Mouse (Mus musculus) liver, embryonic 11.5 days (tissue): ENCODE data around the gene Zbtb44. TPM values are rescaled to one million over a fixed set of nuclear protein-coding genes. Genes with fewer than 3 reads are reported as not detected.

Source experiments
- ATAC-seq: fragments of 200-750 bp; cut with Nextera tagmentation; replicated peaks from 2 replicates; pipeline ENCODE4 v1.8.0; 2017; ENCODE audit warnings: moderate number of reproducible peaks, mild to moderate bottlenecking, moderate TSS enrichment, moderate library complexity; ENCODE audit not compliant: low FRiP score
- DNase-seq: peaks from one replicate; pipeline ENCODE4 v3.0.0-alpha.2; 2017; ENCODE audit warnings: low spot score
- H3K27ac ChIP-seq: fragments of 300-500 bp; sonication (generic); 2 replicates; pipeline ENCODE4 v1.5.1; 2014; ENCODE audit warnings: mild to moderate bottlenecking, low read depth, low read length, control low read depth
- H3K27me3 ChIP-seq: fragments of 300-500 bp; sonication (generic); replicated peaks from 2 replicates; pipeline ENCODE4 v1.6.1; 2014; ENCODE audit warnings: low read length, mixed read lengths; ENCODE audit not compliant: control insufficient read depth, insufficient read depth
- H3K36me3 ChIP-seq: fragments of 300-500 bp; sonication (generic); 2 replicates; pipeline ENCODE4 v1.6.1; 2014; ENCODE audit warnings: mild to moderate bottlenecking, low read length, moderate library complexity, mixed read lengths; ENCODE audit not compliant: control insufficient read depth, insufficient read depth
- H3K4me1 ChIP-seq: fragments of 300-500 bp; sonication (generic); replicated peaks from 2 replicates; pipeline ENCODE4 v1.6.1; 2014; ENCODE audit warnings: low read length, mixed read lengths; ENCODE audit not compliant: control insufficient read depth, insufficient read depth
- H3K4me2 ChIP-seq: fragments of 300-500 bp; sonication (generic); 2 replicates; pipeline ENCODE4 v1.6.1; 2014; ENCODE audit warnings: mild to moderate bottlenecking, control low read depth, moderate library complexity
- H3K4me3 ChIP-seq: fragments of 300-500 bp; sonication (generic); 2 replicates; pipeline ENCODE4 v1.5.1; 2014; ENCODE audit warnings: low read depth, low read length, control low read depth
- H3K9ac ChIP-seq: fragments of 300-500 bp; sonication (generic); 2 replicates; pipeline ENCODE4 v1.6.1; 2014; ENCODE audit warnings: low read depth, low read length, control low read depth
- H3K9me3 ChIP-seq: fragments of 300-500 bp; sonication (generic); 2 replicates; pipeline ENCODE4 v1.6.1; 2016; ENCODE audit warnings: low read length, inconsistent platforms, mixed read lengths; ENCODE audit not compliant: control insufficient read depth
- WGBS: fragments of 180-500 bp; shearing (Covaris S2); extraction: QIAGEN DNeasy Blood & Tissue Kit; methylation state at CpG from one replicate; pipeline ENCODE4 v1.1.7; 2014; 5-methylcytosine and 5-hydroxymethylcytosine counted together
- polyA plus RNA-seq: library from polyadenylated mRNA; unstranded; fragments of >200 nt; fragmentation: Nextera tagmentation; extraction: Ambion mirVana; gene quantifications from 2 replicates; pipeline ENCODE4 v1.2.1, GENCODE M21; 2014

The Zbtb44 gene
- 8.2 and 9.1 TPM in 2 replicates for polyA plus RNA-seq

GRCm38 (mm10) chr9:31030532-31031413, at the start of gene Zbtb44:
TSS of gene Zbtb44 (plus strand) at chr9:31030644.
- Histone ChIP-seq H3K4me3 (peak within 1 kb of the TSS; percentile 89), H3K27me3 (no peaks in the 10 kb centered on the region), H3K27ac (peak within 1 kb of the TSS; percentile 94), H3K9me3 (no peaks in the 10 kb centered on the region), H3K4me1 (0 out of 2 replicates have a peak, but pooled peaks cover 2% of the 10 kb centered on the region), H3K9ac (peak within 1 kb of the TSS; percentile 94), H3K4me2 (peak within 1 kb of the TSS; percentile 79), H3K36me3 (no peaks in the 10 kb centered on the region)
- ATAC-seq = peak; percentile 87
- WGBS = under 1% methylated on average over 46 of the region's 79 CpGs
- no peak for DNase-seq

GRCm38 (mm10) chr9:30985782-30986181, 44.7 kb upstream of the Zbtb44 start:
- DNase-seq (no peak), ATAC-seq (no peak)
- no peak overlapping the region for H3K4me3 ChIP-seq
- no peaks in the 10 kb centered on the region for H3K9me3 ChIP-seq
- no peaks in the 10 kb centered on the region for H3K27me3 ChIP-seq
- H3K4me2 ChIP-seq = no peak overlapping the region
- H3K36me3 ChIP-seq = no peaks in the 10 kb centered on the region
- no peak overlapping the region for H3K9ac ChIP-seq
- H3K4me1 ChIP-seq = no peaks in the 10 kb centered on the region
- H3K27ac ChIP-seq = no peak overlapping the region
- WGBS = 68% methylated on average over 6 of the region's 6 CpGs

- H3K4me3 ChIP-seq = no peak overlapping the region
- no peak overlapping the region for H3K4me2 ChIP-seq
- no peak overlapping the region for H3K9ac ChIP-seq
- WGBS = 80% methylated on average over 5 of the region's 5 CpGs
- ATAC-seq (no peak), DNase-seq (no peak)
- H3K9me3 ChIP-seq = no peaks in the 10 kb centered on the region
- no peaks in the 10 kb centered on the region for H3K4me1 ChIP-seq
- no peak overlapping the region for H3K27ac ChIP-seq
- no peaks in the 10 kb centered on the region for H3K36me3 ChIP-seq
- no peaks in the 10 kb centered on the region for H3K27me3 ChIP-seq
Measured at GRCm38 (mm10) chr9:30993106-30993505, 37.3 kb upstream of the Zbtb44 start.

DNA sequence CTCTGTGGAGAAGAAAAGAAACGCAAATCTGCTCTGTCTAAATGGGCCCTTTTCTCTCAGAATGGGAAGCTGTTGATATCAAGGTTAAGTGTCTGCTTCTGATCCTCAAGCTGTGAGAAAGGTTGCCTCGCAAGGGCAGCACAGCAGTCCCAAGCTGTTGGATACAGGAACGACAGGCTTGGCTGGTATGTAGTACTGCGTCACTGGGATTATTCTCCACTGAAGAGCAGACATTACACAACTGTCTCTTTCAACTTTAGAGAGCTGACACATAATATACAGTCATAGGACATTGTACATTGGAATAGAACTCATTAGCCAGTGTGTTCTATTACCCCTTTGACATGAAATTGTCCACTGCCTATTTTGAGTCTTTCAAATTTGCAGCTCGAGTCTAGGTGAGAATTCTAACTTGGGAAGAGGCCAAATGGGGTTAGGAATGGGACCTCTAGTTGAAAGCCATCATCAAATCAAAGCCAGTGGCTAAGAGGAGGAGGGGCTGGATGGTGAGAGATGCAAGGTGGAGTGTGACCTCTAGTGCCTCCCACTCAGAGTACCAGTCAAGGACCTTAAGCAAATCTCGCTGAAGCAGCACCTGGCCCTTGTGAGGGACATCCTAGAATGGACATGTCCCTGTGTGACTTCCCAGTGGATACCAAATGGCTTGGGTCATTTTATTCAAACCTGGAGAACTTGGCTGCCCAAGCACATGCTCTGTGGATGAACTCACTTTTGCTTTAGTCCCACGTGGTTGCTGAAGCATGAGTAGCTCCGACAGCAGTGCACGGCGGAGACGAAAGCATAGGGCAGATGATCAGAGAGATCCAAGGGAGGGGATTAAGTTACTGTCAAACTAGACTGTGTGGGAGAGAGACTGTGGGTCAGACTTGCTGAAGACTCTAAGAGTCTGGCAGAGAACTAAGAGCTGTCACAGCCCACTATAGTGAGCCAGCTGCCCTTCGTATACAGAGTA, 33.6 kb upstream of the Zbtb44 start:
- ATAC-seq = no peak
- Histone ChIP-seq H3K27ac (no peak overlapping the region), H3K4me1 (no peaks in the 10 kb centered on the region), H3K36me3 (no peaks in the 10 kb centered on the region), H3K9me3 (no peaks in the 10 kb centered on the region), H3K9ac (no peak overlapping the region), H3K4me3 (no peak overlapping the region), H3K27me3 (no peaks in the 10 kb centered on the region), H3K4me2 (no peak overlapping the region)
- 74% methylated on average over 12 of the region's 12 CpGs for WGBS
- DNase-seq = no peak

- Histone ChIP-seq H3K27ac (no peak overlapping the region), H3K36me3 (no peaks in the 10 kb centered on the region), H3K4me1 (no peaks in the 10 kb centered on the region), H3K4me2 (no peak overlapping the region), H3K9ac (no peak overlapping the region), H3K9me3 (no peaks in the 10 kb centered on the region), H3K27me3 (no peaks in the 10 kb centered on the region), H3K4me3 (no peak overlapping the region)
- no peak for DNase-seq
- WGBS = 71% methylated on average over 10 of the region's 10 CpGs
- no peak for ATAC-seq
Measured at GRCm38 (mm10) chr9:31000641-31001040, 29.8 kb upstream of the Zbtb44 start.

DNA sequence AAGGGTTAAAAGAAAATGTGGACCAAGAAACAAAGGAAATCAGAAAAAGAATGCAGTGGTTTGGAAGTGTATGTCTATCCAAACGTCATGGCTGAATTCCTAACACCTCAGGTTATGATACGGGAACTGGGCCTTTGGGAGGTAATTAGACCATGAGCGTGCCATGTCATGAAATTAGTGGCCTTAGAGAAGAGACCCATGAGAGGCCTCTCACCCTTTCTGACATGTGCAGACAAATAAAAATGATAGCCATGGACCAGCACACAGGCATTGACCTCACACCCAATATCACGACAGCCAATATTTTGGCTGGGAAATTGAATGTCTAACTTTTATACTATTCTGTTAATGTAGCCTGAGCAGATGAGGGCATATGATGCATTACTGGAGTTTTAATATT, 27.9 kb upstream of the Zbtb44 start:
- Histone ChIP-seq H3K9ac (no peak overlapping the region), H3K4me3 (no peak overlapping the region), H3K9me3 (no peaks in the 10 kb centered on the region), H3K36me3 (no peaks in the 10 kb centered on the region), H3K4me2 (no peak overlapping the region), H3K4me1 (no peaks in the 10 kb centered on the region), H3K27ac (no peak overlapping the region), H3K27me3 (no peaks in the 10 kb centered on the region)
- no peak for DNase-seq
- no peak for ATAC-seq
- WGBS = 83% methylated on average over 4 of the region's 4 CpGs

GRCm38 (mm10) chr9:31009334-31009733, 21.1 kb upstream of the Zbtb44 start:
- Histone ChIP-seq H3K9me3 (no peaks in the 10 kb centered on the region), H3K4me1 (no peaks in the 10 kb centered on the region), H3K36me3 (no peaks in the 10 kb centered on the region), H3K9ac (no peak overlapping the region), H3K27me3 (no peaks in the 10 kb centered on the region), H3K4me2 (no peak overlapping the region), H3K4me3 (no peak overlapping the region), H3K27ac (no peak overlapping the region)
- 80% methylated on average over 2 of the region's 2 CpGs for WGBS
- DNase-seq = no peak
- ATAC-seq = no peak

- Histone ChIP-seq H3K27me3 (no peaks in the 10 kb centered on the region), H3K4me3 (no peak overlapping the region), H3K9ac (no peak overlapping the region), H3K4me2 (no peak overlapping the region), H3K9me3 (no peaks in the 10 kb centered on the region), H3K27ac (no peak overlapping the region), H3K36me3 (no peaks in the 10 kb centered on the region), H3K4me1 (no peaks in the 10 kb centered on the region)
- DNase-seq (no peak), ATAC-seq (no peak)
- WGBS = 65% methylated on average over 3 of the region's 3 CpGs
Measured at GRCm38 (mm10) chr9:31010040-31010439, 20.4 kb upstream of the Zbtb44 start.
